Mouse (Mus musculus) layer of hippocampus, postnatal 36 days (tissue): ENCODE results near the gene Sp2. TPM values are rescaled to one million over a fixed set of nuclear protein-coding genes. Genes with fewer than 3 reads are reported as not detected.

Experiments
- DNase-seq, 2 experiments: peaks; one replicate each; pipeline ENCODE4 v3.0.0; 2022
- total RNA-seq, 2 experiments: library from RNA; stranded (reverse); gene quantifications; 2 replicates each; pipeline ENCODE4 v1.2.3; 2021

Gene Sp2
- total RNA-seq, 2 experiments from 2014 or later, result 12.3 to 12.6 TPM

DNA sequence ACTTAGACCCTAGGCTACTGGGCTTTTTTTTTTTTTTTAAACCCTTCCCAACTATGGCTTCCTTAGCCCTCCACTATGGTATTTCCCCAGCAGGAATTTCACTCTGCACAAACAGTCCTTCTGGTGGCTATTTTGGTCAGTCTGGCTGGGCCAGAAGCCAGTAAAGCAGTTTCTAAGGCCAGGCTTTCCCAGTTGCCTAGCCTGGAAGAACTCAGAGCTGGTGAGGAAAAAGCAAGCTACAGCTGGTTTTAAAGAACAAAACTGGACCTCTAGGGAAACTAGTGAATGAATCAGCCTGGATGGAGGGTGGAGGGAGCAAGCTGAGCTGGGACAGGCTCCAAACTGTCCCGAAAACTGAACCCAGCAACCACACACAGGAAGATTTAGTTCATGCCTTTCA is 13.0 kb downstream of the Sp2 start:
- DNase-seq, result no peak

DNA sequence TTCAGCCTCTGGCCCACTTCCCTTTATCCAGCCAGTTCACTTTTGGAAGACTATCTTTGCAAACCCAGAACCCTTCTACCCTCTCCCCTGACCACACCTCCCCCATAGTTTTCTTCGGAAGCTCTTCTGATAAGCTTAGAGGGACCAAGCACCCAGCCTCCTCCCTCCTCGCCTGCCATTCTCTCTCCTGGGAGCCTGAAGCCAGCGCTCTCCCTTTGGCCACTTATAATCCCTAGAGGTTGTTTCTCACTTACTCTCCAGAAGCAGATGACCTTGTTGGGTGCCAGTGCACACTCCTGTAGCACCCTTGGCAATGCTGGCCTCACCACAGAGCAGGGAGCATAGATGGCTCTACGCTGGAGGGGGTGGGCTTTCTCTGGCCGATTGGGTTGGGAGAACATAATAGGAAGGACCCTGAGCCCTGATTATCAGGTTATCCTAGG is 13.5 kb downstream of the Sp2 start:
- no peak for DNase-seq

DNA sequence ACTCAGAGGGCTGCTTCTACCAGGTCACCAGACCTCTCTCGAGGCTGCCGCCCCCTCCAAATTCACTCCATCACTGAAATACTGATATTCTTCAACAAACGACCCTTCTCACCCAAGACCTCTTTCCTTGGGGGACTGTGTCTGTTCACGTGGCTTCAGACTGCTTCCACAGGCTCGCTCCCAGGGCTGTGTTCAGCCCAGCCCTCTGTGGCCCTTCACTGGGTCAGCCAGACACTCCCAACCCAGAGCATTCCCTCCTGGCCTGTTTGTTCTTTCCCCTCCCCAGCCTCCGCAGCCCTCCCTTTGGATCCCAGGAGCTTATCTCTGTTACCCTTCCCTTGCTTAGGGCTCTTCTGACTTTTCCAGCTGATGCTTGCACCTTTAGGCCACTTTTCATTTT is 14.3 kb downstream of the Sp2 start:
- no peak for DNase-seq

DNA sequence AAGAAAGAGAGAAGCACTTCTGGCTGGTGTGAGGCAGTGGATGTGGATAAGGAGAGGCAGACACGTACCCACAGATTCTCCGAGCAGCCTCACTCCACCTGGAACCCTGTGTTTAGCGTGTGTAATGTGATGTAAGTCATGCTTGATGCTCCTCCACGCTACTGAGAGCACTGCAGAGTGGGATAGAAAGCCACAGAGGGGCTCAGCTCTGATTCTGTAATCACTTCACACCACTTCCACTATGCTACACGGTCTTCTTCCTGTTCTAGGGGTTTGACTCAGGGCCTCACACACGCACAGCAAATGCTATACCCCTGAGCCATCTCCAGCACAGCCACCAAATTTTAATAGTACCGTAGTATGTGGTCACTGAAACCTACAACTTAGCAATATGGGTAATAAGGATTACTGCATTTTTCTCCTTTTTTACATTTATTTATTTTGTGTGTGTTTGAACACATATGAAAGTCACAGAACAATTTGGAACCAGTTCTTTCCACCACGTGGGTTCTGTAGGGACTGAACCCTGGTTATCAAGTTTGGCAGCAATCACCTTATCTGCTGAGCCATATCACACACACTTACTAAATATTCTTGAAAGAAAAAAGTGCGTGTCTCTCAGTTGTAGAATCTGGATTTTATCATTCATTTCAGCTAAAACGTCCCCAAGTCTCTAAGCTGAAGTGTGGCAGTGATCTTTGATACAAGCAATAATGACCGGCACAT is 15.1 kb downstream of the Sp2 start:
- no peak for DNase-seq

DNA sequence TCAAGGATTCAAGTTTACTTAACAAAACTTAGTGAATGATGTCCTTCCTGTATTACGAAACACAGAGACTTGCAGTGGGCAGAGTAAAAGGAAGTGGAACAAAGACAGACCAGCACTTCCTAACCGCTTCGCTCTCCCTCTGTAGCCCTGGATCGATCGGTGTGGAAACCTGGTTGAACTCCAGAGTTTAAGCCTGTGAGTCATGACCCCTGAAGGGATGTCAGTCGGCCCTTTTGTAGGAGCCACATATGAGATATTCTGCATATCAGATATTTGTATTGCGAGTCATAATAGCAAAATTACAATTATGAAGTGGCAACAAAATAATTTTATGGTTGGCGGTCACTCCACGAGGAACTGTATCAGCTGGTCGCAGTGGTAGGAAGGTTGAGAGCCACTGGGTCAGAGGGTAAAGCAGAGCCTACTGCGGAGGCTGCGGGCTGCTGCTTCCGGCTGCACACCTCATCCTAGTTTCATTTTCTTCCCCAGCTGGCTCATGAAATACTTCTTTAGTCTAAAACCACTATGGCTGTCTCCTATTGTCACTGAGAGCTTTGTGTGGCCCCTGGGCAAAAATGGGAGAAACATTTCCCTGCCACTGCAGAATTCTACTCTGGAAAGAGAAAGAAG is 15.7 kb downstream of the Sp2 start:
- no peak for DNase-seq

DNA sequence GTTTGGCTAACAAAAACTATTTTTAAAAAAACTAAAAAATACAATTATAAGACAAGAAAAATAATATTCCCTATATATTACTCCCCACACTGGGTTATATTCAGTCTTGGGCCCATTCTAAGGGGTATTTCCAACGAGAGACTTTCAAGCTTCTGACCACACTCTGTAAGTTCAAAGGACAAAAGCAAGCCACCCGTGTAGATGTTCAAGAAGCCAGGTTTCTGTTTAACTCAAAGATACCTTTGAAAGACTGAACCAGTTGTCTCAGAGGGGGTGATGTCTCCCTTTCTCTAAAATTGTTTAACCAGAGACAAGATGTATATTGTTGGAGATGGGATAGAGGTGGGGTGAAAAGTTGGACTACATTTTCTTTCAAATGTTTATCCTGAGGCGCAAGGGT is 16.6 kb downstream of the Sp2 start:
- no peak for DNase-seq

DNA sequence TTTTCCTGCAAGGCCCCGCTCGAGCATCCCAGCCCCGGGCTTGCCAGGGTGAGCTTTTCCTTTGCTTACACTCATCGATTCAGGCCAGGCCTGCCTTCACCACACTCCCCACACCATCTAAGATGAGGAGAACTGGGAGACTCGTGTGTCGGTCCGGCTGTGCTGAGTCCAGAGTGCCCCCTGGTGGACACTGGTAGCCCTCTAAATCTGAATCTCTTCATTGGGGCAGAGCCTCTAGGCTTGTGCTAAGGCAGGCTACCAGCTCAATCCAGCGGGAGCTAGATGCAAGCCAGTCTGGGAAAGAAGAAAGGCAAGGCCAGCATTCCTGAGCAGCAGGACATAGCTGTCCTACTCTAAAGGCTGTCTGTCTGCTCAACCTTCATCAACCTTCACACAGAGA is 19.2 kb downstream of the Sp2 start:
- DNase-seq, result peak; percentile 86 to 89

DNA sequence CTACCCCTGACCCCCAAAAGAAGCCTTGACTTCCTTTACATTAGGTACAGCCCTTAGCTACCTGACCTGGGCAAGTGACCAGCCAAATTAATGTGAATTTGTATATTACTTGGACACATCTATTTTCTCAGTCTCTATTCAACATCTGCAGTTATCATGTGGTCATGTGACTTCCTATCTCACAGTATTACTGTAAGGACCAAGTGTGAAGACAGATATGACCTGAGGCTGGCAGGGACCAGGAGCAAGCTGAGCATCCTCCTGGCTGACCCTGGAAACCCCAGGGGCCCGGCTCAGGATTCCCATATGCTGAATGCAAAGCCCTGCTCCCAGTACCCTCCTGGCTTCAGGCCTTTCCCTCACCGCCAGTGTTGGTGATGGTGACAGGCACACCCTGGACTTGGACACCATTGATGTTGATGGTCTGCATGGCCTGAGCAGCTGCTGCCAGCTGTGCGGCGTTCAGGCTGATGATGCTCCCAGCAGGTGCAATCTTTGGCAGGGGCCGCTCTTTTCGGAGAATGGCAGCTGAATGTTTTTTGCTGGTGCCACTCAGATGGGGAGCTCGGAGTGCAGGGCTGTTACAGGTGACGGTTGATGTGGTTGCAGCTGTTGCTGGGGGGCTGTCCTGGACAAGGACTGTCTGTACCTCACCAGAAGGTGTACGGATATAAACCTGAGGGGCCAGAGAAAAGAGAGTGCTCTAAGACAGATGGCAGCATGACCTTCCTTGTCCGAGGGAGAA is 25.5 kb downstream of the Sp2 start:
- DNase-seq, result no peak

DNA sequence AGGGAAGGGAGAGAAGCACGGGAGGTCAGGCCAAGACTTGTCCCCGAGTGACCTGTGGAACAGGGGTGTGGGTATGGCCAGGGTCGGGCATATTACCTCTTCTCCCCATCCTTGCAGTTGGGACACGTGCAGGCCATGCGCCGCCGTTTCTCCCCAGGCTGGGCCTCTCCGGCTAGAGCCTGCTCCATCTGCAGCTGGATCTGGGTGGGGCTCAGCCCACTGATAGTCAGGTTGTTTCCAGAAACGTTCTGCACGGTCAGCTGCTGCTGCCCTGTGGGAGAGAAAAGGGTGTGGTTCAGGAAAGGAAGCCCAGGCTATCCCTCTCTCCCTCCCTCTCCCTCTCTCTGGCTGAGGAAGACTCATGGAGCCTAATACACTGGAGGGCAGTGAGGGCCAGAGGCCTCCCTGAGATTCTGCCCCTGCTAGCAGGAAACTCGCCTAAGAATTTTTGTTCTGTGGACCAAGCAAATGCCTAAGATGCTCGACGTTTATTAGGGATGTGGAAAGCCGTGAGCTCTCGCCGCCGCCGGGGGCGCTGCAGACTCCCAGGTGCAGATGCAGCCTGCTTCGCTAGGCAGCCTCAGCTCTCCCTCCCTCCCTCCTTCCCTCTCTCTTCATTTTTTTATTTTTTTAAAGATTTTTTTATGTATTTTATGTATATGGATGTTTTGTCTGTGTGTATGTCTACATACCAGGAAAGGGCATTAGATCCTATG is 26.6 kb downstream of the Sp2 start:
- no peak for DNase-seq

DNA sequence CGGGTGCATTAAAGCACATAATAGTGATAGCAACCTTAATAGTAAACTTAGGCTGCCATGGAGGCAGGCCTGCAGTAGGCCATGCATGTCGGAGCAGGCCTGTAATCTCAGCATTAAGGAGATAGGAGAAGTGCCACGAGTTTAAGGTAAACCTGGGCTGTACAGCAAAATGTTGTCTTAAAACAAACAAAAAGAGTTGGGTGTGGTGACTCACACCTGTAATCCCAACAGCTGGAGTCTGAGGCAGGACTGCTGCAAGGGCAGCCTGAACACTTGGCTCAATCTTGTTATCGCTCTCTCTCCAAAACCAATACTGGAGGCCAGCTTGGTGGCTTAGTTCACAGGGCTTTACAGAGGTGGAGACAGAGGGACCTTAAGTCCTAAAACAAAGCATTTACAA is 27.7 kb downstream of the Sp2 start:
- no peak for DNase-seq

DNA sequence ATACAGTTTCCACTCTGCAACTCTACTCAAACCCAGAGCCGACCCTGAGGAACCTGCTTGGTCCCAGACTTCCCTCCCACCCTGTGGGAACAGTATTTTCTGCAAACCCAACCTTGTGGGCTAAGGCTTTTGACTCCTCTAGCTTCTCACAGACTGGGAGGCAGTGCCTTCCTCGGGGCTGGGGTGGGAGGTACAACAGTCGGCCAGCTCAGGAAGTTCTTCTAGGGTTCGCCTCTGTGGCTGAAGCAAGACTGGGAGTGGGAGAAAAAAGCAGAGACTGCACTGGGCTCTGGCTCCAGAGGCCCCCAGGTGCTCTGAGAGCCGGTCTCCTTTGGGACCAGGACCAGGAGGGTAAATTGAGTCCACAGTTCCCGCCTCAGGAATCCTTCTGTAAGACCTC is 29.9 kb downstream of the Sp2 start:
- DNase-seq, result no peak

DNA sequence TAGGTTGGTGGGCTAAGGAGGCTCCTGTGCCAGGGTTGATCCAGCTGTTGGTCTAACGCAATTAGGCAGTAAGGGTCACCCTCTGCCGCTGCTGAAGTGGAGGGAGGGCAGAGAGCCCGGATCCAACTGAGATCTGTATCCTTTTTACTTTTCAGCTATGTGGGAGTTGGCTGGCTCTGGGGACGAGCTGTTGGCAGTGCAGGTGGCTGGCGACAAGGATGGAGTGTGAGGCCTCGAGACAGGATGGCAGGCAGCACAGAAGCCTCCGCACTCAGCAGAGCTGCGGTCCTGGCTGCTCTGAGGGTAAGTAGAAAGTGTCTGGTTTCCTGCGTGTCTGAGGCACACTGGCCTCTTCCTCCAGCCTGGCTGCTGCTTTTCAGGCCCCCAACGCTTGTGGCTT is 30.3 kb downstream of the Sp2 start:
- DNase-seq, result no peak

DNA sequence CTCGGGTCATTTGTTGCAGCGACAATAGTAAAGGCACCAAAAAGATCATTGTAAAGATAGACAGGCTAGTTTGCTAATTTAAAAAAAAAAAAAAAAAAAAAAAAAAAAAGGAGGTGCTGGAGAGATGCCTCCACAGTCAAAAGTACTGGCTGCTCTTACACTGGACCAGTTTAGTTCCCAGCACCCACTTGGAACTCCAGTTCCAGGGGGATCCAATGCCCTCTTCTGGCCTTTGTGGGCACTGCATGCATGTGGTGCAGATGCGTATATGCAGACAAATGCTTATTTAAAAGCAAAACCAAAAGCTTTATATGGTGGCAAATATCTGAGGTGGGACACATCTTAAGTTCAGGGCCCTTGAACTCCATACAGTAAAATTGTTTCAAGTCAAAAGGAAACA is 32.0 kb downstream of the Sp2 start:
- DNase-seq, result no peak

DNA sequence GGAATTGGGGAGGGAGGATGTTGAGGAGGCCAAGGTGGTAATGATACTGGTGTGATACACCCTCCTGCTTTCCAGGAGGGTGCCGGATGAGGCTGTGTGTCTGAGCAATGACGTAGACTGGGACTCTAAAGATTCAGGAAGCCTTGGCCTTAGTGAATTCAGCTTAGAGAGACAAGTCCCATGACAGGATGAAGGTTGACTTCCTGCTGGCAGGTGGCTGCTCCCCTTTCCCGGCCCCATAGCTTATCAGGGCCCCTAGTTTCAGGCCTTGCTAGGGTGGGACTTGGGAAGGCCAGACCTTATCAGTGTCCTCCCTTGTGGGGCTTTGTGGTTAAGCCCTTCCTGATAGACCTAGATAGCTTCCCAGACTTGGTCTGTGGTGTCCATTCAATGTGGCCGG is 34.9 kb downstream of the Sp2 start:
- no peak for DNase-seq

DNA sequence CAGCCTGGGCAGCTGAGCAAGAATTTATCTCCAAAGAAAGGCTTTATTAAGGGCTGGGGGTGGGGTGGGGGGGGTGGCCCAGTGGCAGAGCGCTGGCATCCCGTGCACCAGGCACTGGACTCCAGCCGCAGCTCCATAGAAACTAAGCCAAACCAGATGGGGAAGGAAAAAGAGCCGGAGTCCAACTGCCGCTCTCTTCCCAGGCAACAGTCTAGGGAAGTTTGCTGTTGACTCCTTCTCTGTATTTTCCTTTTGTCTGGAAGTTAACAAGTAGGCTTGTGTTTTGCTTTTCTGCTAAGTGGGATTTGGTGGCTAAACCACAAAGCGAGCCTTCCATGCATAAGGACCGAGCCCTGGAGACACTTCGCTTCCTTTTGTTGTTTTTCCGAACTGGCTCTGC is 36.3 kb downstream of the Sp2 start:
- DNase-seq, result no peak

DNA sequence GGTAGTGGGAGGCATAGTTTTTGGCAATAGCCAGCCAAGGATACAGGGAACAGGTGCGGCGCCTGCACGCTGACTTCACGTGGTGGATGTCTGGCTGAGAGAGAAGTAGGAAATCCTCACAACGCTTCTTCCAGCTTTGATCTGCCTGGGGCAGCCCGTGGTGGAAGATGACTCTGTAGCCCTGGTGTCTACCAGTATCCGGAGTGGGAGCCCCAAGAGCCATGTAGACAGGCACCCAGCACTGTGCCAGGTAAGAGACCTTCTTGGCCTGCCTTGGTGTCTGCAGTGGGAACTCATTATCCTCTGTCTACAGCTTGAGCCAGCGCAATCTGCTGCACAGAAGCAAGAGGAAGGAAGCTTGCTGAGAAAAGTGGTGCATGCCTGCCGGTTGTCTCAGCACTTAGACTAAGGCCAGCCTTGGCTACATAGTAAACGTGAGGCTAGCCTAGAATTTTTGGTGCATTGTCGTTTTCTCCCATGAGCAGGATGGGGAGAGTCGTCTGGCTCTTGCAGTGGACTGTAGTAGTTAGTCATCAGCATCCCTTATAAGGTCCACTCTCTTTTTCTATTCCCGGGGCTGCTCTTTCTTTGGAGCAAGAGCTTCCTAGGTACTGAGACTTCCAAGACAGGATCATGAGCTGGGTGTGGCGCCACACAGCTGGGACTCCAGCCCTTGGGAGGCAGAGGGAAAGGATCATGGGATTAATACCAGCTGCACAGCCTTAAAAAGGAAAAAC is 37.7 kb downstream of the Sp2 start:
- no peak for DNase-seq

DNA sequence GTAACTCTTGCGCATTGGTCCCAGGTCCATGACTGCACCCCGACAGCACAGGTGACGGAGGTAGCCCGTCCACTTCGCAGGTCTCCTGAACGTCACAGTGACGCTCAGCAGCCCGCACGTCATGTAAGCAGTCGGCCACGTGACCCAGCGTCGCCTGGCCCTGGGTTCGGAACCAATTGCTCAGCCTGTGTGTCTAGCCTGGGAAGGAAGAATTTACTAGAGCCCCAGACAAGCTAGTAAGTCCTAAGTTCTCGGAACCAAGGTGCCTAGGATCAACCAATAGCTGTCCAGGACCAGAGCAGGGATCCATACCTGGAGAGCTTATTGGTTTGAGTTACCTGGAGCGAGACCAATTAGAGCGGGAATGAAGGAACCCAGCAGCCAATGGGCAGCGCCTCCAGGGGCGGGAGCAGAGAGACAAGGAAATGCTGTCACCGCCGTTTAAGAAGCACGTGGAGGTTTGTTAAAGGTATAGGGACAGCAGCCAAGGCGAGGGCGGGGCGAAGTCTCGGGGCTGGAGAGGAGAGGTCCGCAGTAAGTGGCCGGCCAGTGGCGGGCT is 38.9 kb downstream of the Sp2 start, which contains the start of gene Pnpo:
Gene Pnpo (minus strand): TSS at position 241 of the 559 bp plus-strand sequence.
- peak; percentile 87 to 88 for DNase-seq

DNA sequence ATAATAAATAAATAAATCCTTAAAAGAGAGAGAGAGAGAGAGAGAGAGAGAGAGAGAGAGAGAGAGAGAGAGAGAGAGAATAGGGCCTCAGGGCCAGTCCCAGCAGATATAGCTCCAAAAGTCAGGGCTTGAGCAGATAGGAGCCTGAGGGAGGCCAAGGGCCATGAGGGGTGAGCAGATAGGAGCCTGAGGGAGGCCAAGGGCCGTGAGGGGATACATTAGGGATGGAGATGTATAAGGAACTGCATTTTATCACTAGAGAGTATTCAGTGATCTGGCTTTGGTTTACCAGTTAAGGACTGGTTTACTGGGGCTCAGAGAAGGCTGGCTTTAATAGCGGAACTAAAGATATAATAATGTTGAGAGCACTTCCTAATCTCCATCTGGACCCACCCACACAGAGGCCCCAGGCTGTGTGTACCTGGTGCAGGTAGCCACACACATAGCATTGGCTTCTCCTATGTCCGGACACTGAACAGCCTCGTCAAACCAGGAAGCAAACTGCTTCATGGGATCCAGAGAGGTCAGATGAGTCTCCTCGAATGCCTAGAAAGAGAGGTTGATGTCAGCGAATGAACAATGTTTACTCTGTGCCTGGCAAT is 40.7 kb downstream of the Sp2 start:
- DNase-seq, result no peak

DNA sequence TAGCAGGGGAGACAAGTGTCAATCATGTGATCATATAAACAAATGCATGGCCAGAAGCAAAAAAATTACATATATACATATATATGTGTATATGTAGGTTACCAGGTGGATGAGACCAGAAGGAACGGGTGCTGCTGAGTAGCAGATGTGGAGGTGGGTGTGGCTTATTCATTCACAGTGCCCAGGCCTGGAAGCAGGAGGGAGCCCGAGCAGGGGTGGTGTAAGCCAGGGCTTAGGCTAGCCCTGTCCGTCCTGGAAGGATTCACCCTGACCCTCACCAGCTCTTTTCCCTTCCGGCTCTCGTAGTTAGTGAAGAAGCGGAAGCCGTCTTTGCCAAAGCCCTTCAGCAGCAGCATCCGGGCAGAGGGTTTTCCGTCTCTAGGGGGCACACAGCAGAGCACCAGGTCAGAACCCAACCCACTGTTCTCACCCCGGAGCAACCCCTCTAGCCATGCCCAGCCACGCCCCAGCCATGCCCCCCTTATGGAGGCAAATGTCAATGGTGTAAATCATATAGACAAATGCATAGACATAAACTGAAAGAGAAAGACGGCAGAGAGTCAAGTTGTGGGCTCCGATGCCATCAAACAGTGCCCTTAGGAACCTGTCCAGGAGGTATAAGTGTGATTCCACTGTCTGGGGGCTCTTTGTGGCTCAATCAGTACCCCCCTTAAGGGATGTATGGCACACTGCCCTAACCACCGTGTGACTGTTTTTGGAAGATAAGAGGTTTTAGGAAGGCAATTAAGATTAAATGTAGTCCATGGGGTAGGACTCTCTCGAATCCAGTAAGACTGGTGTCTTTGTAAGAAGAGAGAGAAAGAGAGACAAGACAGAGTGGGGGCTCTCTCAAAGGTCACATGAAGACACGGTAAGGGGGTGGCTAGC is 41.9 kb downstream of the Sp2 start:
- DNase-seq, result no peak

DNA sequence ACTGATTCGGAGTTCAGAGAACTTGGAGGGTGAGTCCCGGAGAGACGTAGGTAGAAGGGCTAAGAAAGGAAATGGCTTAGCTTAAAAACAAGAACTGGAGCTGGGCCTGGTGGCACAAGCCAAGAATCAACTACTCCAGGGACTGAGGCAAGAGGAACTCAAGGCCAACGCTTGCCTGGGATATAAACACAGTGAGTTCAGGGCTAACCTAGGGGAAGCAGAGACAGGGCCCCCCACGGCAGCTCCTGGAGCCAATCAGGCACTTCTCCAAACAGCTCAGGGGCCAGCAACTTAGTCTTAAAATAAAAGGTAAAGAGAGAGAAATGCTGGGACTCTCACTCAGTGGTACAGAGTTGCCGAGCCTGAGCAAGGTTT is 44.3 kb downstream of the Sp2 start:
- no peak for DNase-seq
